Mouse (Mus musculus): ENCODE results near the gene Scd1. TPM values are rescaled to one million over a fixed set of nuclear protein-coding genes. Genes with fewer than 3 reads are reported as not detected.

The Scd1 gene
- polyA plus RNA-seq, 1 experiment from 2014 or later: 5.1 TPM

- Histone ChIP-seq H3K27ac (ENCODE audit: low read length) (no peak overlapping the region), H3K4me3 (replicated peaks; ENCODE audit: low read length) (no peak overlapping the region), H3K4me1 (ENCODE audit: control insufficient read depth, insufficient read depth, low read length) (peaks cover 2% of the 10 kb centered on the region; the same call in 1 of the 2 replicates), H3K4me2 (ENCODE audit: low read depth, low read length) (no peak overlapping the region), H3K27me3 (ENCODE audit: control insufficient read depth, insufficient read depth, low read length) (no peaks in the 10 kb centered on the region), H3K9me3 (replicated peaks; ENCODE audit: control insufficient read depth, low read length) (no peaks in the 10 kb centered on the region), H3K9ac (ENCODE audit: low read length) (no peak overlapping the region), H3K36me3 (ENCODE audit: control insufficient read depth, insufficient read depth, low read length) (no peaks in the 10 kb centered on the region)
- no peak for ATAC-seq (ENCODE audit: insufficient read depth, low FRiP score)
- 18% methylated on average over 13 of the region's 13 CpGs for WGBS
These were observed 44.1 kb downstream of the Scd1 start for GRCm38 (mm10) chr19:44363529-44363928.

DNA sequence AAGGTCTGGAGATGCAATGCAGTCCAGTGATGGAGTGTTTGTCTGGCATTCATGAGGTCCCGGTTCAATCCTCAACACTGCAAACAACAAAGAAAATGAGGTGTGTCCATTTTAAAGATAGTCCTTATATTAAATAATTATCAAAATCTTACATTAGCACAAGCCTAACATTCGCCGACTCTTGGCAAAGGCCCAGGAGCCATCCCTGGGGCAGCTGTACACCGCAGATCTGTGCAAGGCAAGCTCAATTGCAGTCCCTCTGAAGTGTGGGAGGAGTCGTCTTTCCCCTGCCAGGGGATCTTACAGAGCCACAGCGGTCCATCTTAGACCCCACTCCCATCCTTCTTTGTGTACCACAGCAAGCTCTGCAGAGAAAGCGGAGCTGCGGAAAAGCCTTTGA, 49.0 kb downstream of the Scd1 start:
- Histone ChIP-seq H3K9me3 (replicated peaks; ENCODE audit: control insufficient read depth, low read length) (no peaks in the 10 kb centered on the region), H3K27ac (ENCODE audit: low read length) (no peak overlapping the region), H3K4me3 (replicated peaks; ENCODE audit: low read length) (no peak overlapping the region), H3K4me2 (ENCODE audit: low read depth, low read length) (no peak overlapping the region), H3K9ac (ENCODE audit: low read length) (no peak overlapping the region), H3K4me1 (ENCODE audit: control insufficient read depth, insufficient read depth, low read length) (peaks cover 2% of the 10 kb centered on the region; the same call in 1 of the 2 replicates), H3K36me3 (ENCODE audit: control insufficient read depth, insufficient read depth, low read length) (no peaks in the 10 kb centered on the region), H3K27me3 (ENCODE audit: control insufficient read depth, insufficient read depth, low read length) (no peaks in the 10 kb centered on the region)
- 47% methylated on average over 8 of the region's 8 CpGs for WGBS
- no peak for ATAC-seq (ENCODE audit: insufficient read depth, low FRiP score)

DNA sequence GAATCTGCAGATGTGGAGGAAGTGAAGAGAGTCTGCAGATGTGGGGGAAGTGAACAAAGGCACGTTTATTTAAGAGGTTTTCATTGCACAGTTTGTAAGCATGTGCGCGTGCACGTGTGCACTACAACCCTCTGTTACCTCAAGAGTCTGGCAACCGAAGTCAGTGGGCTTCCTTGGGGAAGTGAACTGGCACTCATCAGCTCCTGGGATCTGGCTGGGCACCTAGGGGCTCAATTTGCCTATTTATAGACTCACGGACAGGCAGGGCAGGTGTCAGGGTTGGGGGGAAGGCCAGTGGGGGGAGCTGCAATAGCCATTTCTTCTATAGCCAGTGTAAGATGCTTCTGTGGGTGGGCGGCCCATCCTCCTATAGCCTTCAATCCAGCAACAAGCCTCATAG, 55.9 kb downstream of the Scd1 start:
- H3K9ac ChIP-seq (ENCODE audit: low read length): no peak overlapping the region
- H3K27me3 ChIP-seq (ENCODE audit: control insufficient read depth, insufficient read depth, low read length): no peaks in the 10 kb centered on the region
- H3K4me2 ChIP-seq (ENCODE audit: low read depth, low read length): no peak overlapping the region
- no peaks in the 10 kb centered on the region for H3K9me3 ChIP-seq (replicated peaks; ENCODE audit: control insufficient read depth, low read length)
- 77% methylated on average over 7 of the region's 7 CpGs for WGBS
- H3K4me3 ChIP-seq (replicated peaks; ENCODE audit: low read length): no peak overlapping the region
- H3K4me1 ChIP-seq (ENCODE audit: control insufficient read depth, insufficient read depth, low read length): no peaks in the 10 kb centered on the region
- H3K27ac ChIP-seq (ENCODE audit: low read length): no peak overlapping the region
- H3K36me3 ChIP-seq (ENCODE audit: control insufficient read depth, insufficient read depth, low read length): no peaks in the 10 kb centered on the region
- ATAC-seq (ENCODE audit: insufficient read depth, low FRiP score): no peak

- ATAC-seq (ENCODE audit: insufficient read depth, low FRiP score): no peak
- Histone ChIP-seq H3K4me3 (replicated peaks; ENCODE audit: low read length) (no peak overlapping the region), H3K9ac (ENCODE audit: low read length) (no peak overlapping the region), H3K4me1 (ENCODE audit: control insufficient read depth, insufficient read depth, low read length) (no peaks in the 10 kb centered on the region), H3K4me2 (ENCODE audit: low read depth, low read length) (no peak overlapping the region), H3K36me3 (ENCODE audit: control insufficient read depth, insufficient read depth, low read length) (no peaks in the 10 kb centered on the region), H3K27me3 (ENCODE audit: control insufficient read depth, insufficient read depth, low read length) (no peaks in the 10 kb centered on the region), H3K9me3 (replicated peaks; ENCODE audit: control insufficient read depth, low read length) (no peaks in the 10 kb centered on the region), H3K27ac (ENCODE audit: low read length) (no peak overlapping the region)
- WGBS: 88% methylated on average over 8 of the region's 8 CpGs
These were observed 58.0 kb downstream of the Scd1 start for GRCm38 (mm10) chr19:44349689-44350088.

Other genes starting within 250 kb of the Scd1 start
- gene Pkd2l1, start 215.4 kb downstream of the Scd1 start, polyA plus RNA-seq (2015; fragmentation: Nextera tagmentation; extraction: Ambion mirVana): not detected in 2 replicates
- gene Scd3, start 204.6 kb downstream of the Scd1 start, polyA plus RNA-seq (2015; fragmentation: Nextera tagmentation; extraction: Ambion mirVana): 0.11 and 0.18 TPM in 2 replicates
- gene Scd2, start 114.2 kb downstream of the Scd1 start, polyA plus RNA-seq (2015; fragmentation: Nextera tagmentation; extraction: Ambion mirVana): 329 and 336 TPM in 2 replicates
- gene Scd4, start 74.8 kb downstream of the Scd1 start, polyA plus RNA-seq (2015; fragmentation: Nextera tagmentation; extraction: Ambion mirVana): 0.14 and 0.39 TPM in 2 replicates
- not detected in 2 replicates for gene Wnt8b, start 85.6 kb upstream of the Scd1 start, polyA plus RNA-seq (2015; fragmentation: Nextera tagmentation; extraction: Ambion mirVana)
- gene Sec31b, start 138.0 kb upstream of the Scd1 start, polyA plus RNA-seq (2015; fragmentation: Nextera tagmentation; extraction: Ambion mirVana): 0.75 and 0.92 TPM in 2 replicates
- 0.97 TPM in 1 of 2 replicates, not detected in the other for gene Gm20538, start 145.0 kb upstream of the Scd1 start, polyA plus RNA-seq (2015; fragmentation: Nextera tagmentation; extraction: Ambion mirVana)
- gene Ndufb8, start 147.6 kb upstream of the Scd1 start, polyA plus RNA-seq (2015; fragmentation: Nextera tagmentation; extraction: Ambion mirVana): 524 and 535 TPM in 2 replicates
- 30.7 and 32.1 TPM in 2 replicates for gene Hif1an, start 155.0 kb upstream of the Scd1 start, polyA plus RNA-seq (2015; fragmentation: Nextera tagmentation; extraction: Ambion mirVana)

Data from stomach, embryonic 16.5 days (tissue).